Mouse (Mus musculus): ENCODE data around the gene Ifi35.

GRCm38 (mm10) chr11:101442760-101443159 lies 5.4 kb upstream of the Ifi35 start:
- TF ChIP-seq ZNF384 (IDR thresholded peaks at IDR 0.05; ENCODE audit: low read depth, low read length) (no peak), MAFK (IDR thresholded peaks at IDR 0.05; ENCODE audit: insufficient read depth, low read depth, low read length) (no peak)

Measured in ES-E14 (cell line).